Mouse (Mus musculus) adrenal gland, postnatal 14 days (tissue): ENCODE data around the gene Fam129a. TPM values are rescaled to one million over a fixed set of nuclear protein-coding genes. Genes with fewer than 3 reads are reported as not detected.
A peak's percentile ranks its signal among the peaks of the same experiment; 100 is the strongest.

Experiments used
- DNase-seq: peaks from one replicate; pipeline ENCODE4 v3.0.0; 2021; ENCODE audit warnings: mixed read lengths
- long read RNA-seq, 2 experiments: library from polyadenylated mRNA; stranded (forward); transcript quantifications; one replicate each; pipeline ENCODE4 v2.0.0; 2021
- total RNA-seq: library from RNA; stranded (reverse); gene quantifications from 2 replicates; pipeline ENCODE4 v1.2.3, GENCODE M21; 2021

The Fam129a gene
- total RNA-seq, result 102 and 121 TPM in 2 replicates
- long read RNA-seq, experiment 1, full-length matches to known transcripts, result 20 of 49 reads
- long read RNA-seq, experiment 1, partial matches to known transcripts, result 7 of 49 reads
- long read RNA-seq, experiment 1, other reads (novel, unspliced or antisense), result 22 of 49 reads
- long read RNA-seq, experiment 2, full-length matches to known transcripts, result 33 of 56 reads
- long read RNA-seq, experiment 2, partial matches to known transcripts, result 10 of 56 reads
- long read RNA-seq, experiment 2, other reads (novel, unspliced or antisense), result 13 of 56 reads

DNA sequence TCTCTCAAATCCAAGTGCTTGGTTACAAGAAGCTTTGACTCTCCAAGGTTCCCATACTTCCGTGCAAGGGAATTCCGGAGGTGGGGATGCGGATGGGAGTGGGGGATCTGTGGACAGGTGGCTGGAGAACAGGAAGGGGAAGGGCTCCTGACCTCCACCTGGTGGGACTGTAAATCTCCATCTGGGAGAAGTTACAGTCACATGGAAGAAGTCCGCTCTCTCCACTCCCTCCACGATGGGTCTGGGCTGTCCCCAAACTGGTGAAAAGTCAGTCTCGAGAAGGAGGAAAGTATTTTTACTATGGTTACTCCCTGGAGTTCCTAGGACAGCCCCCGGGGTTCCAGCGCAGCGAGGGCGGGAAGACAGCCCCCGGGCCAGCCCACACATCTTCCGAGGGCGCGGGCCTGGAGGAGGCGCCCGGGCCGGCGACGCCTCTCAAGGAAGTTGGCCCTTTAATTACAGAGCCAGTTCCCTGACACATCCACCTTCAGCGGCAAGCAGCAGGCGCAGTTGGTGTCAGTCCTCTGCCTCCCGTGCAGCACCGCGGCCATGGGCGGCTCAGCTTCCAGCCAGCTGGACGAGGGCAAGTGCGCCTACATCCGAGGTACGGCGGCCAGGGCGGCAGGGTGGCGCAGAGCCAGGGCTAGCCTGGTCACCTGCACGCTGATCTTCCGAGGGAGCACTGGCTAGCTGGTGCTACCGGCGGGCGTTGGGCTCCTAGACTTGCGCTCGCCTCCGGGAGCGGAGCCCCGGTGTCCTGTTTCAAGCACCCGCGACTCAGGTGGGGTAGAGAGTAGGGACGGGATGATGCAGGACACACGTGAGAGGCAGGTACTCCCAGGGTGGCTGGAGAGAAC, at the start of gene Fam129a:
Gene Fam129a (plus strand): TSS at position 206 of the 857 bp plus-strand sequence.
- DNase-seq, result peak; percentile 76

DNA sequence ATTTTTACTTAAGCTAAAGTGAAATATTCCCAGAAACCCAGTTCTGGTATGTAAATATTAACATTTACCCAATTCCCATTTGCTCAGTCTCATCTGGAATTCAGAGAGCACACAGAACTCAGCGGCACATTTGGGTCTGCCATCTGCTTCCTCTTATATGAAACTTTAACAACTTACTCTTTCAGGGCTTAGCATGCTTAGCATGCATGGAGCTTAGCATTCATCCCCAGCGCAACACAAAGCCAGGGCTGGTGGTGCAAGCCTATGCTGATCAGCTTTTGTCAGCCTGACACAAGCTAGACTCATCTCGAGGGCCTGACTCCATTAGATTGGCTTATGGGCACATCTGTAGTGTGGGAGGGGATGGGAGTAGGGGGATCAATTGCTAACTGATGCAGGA, 44.3 kb upstream of the Fam129a start:
- DNase-seq, result no peak

DNA sequence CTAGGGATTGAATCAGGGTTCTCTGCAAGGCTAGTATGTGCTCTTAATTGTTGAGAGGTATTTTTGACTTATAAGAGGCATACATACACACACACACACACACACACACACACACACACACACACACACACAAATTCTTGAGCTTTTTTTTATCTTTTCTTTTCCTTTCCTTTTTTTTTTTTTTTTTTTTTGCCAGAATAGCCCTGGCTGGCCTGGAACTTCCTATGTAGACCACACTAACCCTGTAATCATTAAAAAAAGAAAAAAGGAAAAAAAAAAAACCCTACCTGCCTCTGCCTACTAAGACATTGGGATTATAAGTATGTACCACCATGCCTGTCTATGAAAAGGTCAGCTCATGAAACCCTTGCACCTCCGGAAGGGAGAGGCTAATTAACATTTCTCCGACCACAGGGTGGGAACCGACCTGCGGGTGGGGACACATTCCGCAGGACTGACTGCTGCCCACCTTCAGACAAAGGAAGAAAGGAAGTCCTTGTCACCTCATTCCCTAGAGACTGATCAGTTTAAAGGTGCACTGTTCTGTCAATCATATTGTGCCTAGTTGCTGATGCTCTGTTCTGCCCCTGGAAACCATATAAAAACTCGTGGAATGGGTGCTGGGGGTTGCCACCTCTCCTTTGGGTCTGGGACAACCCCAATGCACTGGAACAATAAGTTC, 27.0 kb upstream of the Fam129a start:
- DNase-seq, result no peak

DNA sequence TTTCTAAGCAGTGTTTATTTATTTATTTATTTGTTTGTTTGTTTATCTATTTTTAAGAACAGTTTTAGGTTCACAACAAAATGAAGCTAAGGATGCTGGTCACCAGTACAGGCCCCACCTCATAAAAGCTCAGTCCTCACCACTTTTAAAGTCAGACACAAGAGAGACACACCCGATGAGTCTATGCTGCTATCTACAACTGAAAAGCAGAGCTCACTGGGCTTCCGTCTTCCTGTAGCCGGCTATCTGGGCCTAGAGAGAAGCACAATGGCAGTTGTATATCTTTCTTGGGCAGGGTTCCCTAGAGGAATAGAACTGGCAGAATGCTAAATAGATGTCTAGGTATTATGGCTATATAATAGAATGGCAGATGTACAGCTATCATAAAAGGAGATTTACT, 26.4 kb upstream of the Fam129a start:
- no peak for DNase-seq

DNA sequence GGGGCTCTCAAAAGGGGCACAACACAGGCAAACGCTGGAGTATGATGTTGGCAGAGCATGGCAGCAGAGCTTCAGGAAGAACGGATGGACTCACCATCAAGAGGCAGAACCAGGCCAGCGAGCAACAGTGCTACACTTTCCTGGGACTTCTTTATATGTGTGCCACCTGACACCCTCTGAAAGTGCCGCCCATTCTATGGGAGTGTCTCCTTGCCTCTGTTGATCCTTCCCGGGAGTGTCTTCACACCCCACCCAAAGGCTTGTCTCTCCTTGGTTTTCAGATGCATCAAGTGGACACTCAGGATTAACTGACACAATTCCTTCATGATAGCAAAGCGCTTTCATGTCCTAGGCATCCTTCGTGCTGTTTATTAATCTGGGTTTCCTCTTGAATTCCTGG, 25.4 kb upstream of the Fam129a start:
- DNase-seq, result no peak

DNA sequence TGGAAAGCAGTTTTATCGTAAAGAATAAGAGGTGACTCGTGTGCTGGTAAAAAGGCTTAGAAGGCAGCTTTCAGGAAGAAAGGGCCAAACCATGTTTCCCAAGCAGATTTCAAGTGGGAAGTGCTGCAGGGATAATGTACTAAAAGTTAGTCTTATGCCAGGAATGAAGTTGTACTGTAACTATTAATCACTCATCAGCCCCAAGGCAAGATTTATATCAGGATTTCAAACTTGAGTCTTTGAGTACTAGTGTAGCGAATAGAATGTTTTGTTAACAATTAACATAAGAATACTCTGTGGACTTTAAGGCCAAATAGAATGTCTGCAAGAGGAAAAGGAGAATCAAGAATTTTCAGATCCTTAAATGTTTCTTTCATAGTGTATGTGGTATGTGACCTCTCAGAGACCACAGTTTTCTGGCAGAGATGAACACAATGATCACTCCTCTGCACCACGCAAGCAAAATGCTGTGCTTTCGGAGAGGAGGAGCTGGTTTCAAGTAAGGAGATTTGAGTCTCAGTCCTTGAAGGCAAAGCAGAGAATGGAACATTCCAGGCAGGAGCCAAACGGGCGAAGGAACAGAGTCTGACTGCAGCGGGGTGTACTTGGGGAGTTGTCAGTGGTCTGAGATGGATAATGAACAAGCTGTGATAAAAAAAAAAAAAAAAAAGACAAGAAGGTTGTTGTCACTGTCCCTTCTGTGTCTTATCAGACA, 21.9 kb upstream of the Fam129a start:
- DNase-seq, result peak; percentile 14

DNA sequence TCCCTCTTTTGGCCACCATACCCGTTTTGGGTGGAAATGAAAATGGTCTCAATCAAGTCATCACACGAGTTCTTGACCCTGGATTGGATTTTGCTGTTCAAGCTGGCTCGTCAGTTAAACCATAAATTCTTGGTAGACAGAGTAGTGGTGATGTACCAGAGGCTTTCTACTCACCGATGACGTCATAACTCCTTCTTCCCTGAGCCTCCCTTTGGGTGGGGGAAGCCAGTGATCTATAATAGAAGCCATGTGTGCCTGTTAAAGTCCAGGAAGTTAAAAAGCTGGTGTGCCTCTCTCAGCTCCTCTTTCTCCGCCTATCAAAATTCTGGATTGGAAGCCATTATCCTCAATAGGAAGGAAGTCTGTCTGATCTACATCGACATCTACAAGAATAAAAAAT, 21.2 kb upstream of the Fam129a start:
- DNase-seq, result no peak

DNA sequence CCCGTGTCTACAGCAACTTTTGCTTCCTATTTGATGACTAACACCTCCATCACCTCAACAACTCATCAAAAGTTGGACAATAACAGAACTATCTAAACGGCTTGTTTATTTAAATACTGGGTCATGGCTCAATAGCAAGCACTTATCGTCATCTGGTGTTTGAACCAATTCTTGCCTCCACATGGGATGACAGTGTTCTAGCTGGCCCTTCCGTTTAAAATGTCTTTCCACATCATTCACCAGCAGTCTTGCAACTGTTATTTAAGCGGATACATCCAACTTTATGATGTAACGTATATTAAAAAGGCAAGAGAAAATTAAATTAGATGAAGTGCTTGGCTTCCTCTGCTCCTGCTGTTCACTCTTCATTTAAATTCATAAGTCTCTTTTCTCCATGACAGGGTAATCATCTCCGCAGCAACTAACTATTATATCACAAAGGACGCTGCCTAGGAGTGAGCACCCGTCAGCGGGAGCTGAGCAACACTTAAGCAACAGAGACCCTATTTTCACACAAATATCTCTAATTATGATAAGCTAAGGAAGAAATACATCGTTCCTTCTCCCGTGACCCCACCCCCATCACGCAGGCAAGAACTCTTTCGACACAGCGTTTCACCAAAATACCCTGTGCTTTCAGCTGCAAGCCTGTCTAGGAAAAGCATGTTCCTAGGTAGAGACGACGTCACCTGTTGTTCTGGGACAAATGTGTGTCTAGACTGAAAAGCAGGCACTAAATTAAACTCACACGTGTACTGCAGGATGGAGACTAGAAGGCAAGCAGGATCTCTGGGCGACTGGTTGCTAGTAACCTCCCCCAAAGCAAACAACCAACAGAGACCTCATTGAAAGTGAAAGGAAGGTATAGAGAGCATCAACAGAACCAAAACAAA, 20.2 kb upstream of the Fam129a start:
- no peak for DNase-seq

DNA sequence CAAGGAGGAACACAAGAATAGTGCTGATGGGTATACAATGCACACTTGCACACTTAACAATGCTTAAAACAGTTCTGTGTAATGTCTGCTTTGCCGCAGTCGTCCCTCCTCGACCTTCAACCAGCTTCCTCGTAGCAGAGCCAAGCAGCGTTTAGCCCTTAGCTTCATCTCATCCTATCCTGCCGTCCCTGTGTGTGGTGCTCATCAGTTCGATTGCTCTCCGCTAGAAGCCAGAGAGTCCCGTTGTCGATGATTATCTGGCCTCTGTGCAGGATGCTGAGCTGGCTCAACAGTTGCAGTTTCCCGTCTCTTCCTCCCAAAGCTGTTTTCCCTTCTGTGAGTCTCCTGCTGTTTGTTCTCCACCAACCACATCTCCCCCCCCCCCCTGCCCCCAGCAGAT, 10.4 kb upstream of the Fam129a start:
- DNase-seq, result no peak

DNA sequence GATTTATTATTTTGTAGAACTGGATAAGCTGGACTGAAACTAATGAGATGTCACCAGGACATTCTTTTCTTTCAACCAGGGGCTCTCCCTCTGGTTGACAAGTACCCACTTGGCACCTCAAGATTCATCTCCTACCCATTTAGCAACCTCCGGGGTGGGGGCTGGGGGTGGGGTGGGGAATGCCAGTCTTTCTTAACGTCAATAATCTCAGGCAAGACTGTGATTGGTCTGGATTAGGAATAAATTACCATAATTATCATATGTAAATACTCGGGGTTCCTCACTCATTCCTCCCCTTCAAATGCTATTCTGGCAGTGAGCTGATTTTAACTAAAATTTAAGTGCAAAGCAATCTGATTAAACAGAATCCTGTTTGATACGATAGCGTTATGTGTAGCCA, 7.6 kb upstream of the Fam129a start:
- no peak for DNase-seq

DNA sequence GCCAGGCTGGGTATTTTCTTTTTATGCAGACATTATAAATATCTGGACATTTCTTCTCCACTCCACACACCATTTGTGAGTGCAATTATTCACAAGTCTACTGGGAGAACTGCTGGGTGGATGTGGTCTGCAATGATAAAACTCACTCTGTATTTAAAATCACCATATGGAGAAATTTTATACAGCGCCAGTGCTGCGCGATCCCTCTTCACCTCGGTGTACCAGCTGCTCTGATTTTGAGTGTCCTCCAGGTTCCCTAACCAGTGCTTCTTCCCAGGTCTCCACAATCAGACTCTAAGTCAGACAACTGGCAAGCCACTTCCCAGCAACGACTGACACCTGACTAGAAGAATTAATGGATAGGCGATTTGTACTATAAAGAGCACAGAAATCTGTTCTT, 7.1 kb upstream of the Fam129a start:
- DNase-seq, result no peak

DNA sequence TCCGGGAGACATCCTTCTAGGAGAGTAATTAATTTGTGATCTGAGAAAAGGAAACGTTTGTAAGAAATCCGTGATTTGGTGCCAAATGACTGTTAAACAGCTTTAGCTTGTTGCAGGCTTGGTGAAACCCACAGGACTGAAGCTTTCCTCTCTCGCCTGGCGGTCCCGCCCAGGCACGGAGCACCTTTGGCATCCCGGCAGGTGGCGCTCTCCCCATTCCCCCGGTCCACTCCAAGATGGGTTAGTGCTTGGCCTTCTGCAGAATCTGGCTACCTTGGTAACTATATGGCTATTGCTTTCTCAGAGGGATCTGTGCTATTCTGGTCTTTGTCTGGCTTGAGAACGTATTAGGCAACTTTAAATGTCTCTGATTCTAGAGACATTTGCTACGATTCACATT, 6.6 kb upstream of the Fam129a start:
- DNase-seq, result peak; percentile 93

DNA sequence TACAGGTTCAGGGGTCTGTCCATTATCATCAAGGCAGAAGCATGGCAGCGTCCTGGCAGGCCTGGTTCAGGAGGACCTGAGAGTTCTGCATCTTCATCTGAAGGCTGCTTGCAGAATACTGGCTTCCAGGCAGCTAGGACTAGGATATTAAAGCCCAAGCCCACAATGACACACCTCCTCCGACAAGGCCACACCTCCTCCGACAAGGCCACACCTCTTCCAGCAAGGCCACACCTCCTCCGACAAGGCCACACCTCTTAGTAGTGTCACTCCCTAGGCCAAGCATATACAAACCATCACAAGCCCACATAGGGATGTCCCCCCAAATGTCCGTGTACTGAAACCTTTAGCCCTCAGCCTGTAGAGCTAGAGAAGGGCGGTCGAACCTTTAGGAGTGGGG, 2.3 kb upstream of the Fam129a start:
- peak; percentile 37 for DNase-seq

DNA sequence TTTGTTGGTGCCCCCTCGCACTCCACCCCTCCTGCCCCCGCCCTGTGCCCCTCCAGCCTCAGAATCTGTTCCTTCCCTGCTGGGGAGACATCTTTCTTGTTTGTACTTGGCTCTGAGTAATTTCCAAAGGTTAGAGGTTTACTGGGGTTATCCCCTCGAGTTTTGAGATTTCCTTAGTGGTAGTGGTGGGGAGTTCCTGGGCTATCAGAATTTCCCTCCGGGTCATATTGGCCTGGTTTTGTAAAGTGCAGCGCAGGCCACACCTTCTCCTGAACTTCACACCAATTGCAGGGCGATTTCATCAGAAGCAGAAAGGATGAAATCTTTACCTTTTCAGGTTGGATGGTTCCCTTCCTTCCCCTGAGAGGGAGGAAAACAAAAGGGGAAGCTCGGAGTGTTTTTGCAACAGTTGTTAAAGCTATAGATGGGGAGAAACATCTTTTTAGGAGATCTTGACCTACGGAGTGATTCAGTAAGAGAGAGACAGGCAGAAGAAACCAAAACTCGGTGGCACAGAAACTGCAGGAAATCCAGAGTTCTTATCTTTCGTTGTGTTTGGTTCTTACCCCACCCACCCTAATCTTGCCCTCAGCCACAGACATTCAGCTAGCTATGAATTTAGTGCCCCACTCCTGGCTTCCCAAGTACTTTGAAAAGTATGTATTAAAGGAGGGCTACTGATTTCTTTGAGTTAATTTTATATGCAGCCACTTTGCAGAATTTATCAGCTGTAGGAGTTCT, 1.0 kb downstream of the Fam129a start:
- DNase-seq, result peak; percentile 26

DNA sequence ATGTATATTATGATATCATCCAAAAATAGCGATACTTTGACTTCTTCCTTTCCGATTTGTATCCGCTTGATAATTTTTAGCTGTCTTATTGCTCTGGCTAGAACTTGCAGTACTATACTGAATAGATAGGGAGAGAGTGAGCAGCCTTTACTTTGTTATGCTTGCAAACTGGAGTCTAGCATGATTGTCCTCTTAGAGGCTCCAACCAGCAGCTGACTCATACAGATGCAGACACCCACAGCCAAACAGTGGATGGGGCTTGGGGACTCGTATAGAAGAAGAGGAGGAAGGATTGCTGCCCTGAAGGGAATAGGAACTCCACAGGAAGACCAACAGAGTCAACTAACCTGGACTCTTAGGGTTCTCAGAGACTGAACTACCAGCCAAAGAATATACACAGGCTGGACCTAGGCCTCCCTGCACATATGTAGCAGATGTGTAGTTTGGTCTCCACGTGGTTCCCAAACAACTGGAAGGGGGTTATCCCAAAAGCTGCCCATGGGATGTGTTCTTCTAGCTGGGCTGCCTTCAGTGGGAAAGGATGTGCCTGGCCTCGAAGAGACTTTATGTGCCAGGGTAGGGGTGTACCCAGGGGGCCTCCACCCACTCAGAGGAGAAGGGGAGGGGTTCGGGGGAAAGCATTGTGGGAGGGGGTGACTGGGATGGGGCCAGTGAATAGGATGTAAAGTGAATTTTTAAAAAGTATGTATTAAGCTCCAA, 1.8 kb downstream of the Fam129a start:
- peak; percentile 17 for DNase-seq

DNA sequence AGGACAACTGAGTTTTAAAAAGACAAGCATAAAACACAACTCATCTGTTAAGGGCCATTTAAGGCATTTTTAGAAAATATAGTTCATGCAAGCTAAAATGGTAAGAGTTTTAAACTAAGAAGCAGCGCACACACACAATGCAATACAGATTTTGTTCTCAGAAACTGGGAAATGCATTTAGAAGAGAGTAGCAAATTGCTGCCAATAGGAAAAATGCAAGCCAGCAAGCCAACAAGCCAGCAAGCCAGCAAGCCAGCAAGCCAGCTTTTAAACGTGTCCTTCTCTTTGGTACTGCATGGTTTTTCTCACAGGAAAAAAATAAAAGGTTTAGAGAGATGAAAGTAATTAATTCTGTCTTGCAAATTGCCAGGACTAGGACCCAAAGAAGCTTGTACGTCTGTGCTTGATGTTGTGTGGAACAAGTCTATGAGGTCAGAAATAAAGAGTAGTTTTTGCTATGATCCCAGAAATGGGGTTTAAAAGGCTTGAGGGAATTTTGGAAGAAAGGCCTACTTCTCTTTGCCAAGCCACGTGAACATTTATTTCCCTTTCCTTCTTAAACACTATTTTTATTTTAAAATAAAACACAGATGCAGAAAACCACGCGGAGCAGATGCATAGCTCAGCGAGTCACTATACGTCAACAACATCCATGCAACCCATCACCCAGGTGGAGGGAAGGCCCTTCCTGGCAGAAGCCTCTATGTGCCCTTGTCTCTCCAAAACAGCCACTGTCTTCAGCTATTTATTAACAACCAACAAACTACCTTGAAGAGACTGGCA, 9.4 kb downstream of the Fam129a start:
- no peak for DNase-seq

DNA sequence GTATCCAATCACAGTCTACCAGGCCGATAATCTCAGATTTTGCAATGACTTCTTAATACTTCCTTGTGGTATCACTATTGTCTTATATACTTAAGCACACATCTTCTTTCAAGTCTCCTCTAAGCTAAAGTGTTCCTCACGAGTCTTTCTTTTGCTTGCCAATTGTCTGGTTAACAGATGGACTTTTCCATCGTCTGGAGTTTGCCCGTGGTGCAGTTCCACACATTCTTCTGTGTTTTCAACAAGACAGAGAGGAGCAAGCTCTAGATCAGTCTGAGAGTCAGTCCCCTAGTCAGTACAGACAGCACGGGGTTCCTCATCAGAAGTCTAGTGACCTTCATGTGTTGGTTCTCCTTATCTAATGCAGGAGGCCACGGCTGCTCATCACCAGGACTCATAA, 10.5 kb downstream of the Fam129a start:
- DNase-seq, result no peak

DNA sequence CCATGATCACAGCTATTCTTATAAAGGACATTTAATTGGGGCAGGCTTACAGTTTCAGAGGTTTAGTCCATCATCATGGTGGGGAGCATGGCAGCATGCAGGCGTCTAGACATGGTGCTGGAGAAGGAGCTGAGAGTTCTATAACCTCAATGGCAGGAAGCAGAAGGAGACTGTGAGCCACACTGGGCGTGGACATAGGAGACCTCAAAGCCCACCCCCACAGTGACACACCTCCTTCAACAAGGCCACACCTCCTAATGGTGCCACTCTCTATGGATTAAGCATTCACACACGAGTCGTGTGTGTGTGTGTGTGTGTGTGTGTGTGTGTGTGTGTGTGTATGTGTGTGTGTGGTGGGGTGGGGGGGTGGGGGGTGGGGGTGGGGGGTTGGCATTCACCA, 11.0 kb downstream of the Fam129a start:
- DNase-seq, result no peak
